Mouse (Mus musculus) left cerebral cortex, adult 9 months (tissue): Measurements from ENCODE around the gene Gps2.

Experiments
- DNase-seq, 2 experiments: peaks; one replicate each; pipeline ENCODE4 v3.0.0; 2022; ENCODE audit warnings: low spot score in 2 of 2

Gene Gps2

GRCm38 (mm10) chr11:69965271-69966005 is 51.8 kb downstream of the Gps2 start:
- no peak for DNase-seq
